Mouse (Mus musculus): ENCODE measurements at regions not wholly inside any gene's neighbourhood (a gene's known extent, or its start where the extent isn't known, plus 50 kb on each side); places are given as distances from the start of the nearest gene placed in this dataset.
A peak's percentile ranks its signal among the peaks of the same experiment; 100 is the strongest.

DNA sequence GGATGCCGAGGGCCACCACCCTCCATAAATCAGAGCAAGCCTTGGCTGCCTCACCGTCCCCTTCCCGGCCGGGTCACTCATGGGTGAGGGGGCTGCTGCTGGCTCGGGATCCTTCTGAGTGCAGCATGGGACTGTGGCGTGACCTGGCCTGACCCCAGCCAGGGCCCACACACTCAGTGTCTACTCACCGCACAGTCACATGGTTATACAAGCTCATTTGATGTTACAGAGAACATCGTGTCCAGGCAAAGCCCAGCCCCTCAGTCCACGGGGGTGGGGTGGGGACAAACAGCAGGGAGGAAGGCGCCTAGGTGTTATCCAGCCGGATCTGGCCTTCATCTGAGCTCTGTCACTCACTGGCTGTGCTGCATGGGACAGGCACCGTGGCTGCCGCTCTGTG is 195.9 kb upstream of the Dio3 start:
- peak; percentile 26 for DNase-seq (ENCODE audit: low spot score)

DNA sequence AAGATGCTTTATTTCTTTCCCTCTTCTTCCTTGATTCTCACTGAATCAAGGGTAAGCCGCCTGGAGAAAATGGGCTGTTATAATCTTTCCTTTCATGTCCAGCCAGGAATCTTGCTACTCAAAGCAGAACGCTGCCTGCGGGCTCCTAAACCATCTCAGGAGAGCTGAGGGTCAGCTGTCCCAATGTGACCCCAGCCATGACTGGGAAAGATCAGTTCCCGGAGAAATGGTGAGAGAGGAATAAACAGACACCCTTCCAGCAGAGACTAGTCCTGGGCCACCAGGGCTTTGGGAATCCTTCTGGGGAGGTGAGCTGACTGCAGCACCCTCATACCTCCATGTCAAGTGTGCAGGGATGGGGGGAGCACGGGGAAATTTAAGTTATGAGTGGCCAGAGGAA is 195.4 kb upstream of the Dio3 start:
- DNase-seq (ENCODE audit: low spot score): no peak

DNA sequence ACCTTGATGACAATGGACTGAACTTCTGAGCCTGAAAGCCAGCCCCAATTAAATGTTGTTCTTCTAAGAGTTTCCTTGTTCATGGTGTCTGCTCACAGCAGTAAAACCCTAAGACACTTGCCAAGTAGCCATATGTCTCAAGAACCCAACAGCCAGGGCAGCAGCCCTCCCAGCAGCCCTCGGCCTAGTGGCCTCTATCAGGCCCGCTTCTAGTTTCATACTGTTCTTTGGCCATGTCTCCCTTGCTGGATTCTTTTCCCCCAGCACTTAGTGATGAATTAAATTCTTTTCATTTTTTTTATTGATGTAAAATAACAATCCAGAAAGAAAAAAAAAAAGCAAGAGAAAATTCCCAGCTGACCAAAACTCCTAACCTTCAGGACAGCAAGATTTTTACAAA is 191.9 kb upstream of the Dio3 start:
- DNase-seq (ENCODE audit: low spot score): no peak

DNA sequence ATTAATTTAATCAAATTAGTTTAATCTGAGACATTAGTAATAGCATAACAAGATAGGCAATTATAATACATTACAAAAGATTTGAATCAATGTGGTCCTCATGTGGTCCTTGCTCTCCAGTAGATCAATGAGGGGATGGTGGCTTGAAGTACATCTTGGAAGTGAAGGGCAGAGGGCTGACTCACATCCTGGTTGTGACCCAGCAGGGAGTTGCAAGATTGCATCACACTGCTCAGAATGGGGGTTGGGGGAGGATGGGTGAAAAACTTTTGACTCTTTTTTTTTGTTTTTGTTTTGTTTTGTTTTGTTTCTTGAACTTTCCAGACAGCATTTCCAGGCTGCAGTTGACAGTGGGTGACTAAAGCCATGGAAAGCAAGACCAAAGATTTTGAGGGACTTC is 191.1 kb upstream of the Dio3 start:
- no peak for DNase-seq (ENCODE audit: low spot score)

DNA sequence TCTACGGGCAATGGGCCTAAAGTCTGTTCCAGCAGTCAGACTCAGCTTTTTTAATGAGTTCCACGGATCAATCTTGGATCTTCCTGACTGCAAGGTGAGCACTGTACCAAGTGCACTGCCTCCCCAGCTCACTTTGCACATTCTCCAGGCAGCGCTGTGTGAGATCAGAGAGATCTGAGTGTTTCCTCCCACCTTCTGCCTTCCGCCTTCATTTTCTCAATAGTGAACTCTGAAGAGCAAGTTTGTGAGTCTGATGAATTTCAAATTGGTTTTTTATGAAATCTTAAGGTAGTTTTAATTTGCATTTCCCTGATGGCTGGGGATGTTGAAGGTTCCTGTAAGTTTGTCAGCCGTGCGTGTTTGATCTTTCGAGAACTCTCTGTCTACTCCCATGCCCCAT is 176.7 kb upstream of the Dio3 start:
- no peak for DNase-seq (ENCODE audit: low spot score)

DNA sequence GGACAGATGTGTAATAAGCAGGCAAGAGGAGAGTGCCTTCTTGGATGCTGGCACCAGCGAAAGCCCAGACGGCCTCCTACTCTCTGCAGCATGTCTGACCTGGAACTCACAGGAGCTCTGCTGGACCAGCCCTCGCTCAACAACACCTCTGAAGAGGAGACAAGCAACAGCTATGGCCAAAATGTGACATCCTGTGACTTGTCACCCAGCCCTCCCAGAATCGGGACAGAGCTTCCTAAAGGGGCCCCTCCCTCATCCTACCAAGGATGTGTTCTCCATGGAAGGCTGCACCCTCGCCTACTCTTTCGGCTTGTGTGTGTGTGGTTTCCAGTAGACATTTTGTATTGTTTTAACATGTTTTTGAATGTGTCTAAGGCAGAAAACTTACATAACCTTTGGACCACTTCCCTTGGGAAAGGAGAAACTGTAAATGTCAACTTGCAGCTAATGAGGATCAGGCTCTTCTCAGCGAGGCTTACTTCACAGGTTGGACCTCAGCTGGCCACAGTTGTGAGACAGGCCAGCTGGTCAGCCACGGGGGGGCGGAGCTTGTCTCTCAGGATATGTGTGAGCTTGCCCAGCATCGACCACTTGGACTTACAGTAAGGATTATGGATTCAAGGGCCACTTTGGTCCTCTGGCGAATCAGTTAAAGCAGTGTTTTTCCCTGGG is 166.7 kb upstream of the Dio3 start:
- DNase-seq (ENCODE audit: low spot score): no peak

DNA sequence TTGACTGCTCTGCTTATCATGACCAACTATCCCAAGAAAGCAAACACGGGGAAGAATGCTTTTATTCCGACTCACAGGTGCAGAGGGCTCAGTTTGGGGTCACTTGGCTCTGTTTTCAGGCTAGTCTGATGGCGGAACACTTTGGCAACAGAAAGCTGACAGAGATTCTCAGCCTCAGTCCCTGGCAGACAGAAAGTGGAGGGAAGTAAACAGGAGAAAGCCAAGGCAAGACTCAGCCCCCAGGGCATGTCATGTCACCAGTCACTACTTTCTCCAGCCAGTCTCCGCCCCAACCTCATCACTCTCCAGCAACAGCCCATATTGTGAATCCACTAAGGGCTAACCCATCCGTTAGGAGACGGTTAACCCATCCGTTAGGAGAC is 166.2 kb upstream of the Dio3 start:
- no peak for DNase-seq (ENCODE audit: low spot score)

DNA sequence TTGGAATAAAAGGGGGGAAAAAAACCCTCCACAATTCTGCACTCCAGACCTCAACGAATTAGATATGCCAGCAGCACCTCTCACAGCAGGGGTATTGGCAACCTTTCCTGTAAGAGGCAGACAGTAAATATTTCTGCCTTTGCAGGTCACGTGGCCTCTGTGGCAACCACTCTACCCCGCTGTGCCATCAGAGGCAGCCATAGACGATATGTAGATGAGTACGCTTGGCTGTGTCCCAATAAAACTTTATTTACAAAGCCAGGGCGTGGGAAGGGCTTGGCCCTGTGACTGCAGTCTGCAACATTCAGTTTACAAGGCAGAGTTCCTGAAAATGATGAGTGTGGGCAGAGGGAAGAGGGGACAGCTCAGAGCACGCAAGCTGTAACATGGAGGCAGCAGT is 158.7 kb upstream of the Dio3 start:
- DNase-seq (ENCODE audit: low spot score): no peak

DNA sequence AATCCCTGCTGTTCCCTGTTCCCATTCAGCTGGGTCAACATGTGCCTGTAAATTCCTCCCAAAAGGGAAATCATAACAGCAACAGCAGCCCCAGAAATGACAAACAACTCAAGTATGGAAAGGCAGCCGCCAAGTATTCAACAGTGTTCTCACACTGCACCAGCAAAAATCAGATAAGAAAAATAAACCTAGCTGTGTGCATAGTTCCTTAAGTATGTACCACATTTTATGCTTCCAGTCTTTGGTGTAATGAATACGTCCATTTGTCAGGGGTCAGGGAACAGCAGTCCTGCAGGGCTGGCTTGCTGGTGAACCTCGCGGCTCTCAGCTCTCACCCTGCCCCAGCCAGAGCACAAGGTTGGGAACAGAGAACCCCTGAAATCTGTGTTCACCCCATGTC is 155.9 kb upstream of the Dio3 start:
- no peak for DNase-seq (ENCODE audit: low spot score)

DNA sequence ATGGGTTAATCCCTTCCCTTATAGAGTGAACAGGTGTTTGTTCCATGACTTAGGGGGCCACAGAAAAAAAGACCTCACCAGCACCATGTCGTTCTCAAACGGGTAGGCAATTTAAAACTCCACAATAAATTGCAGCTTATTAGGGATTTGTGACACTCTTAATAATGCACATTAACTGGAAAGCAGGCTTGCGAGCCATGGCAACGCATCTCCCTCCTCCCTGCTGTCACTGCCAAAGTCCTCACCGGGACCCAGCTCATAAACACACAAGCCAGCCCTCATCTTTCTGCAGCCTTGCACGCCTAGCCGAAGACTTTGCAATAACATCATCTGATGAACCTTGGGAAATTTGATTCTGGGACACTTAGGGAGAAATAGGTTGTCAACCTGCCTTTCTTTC is 152.3 kb upstream of the Dio3 start:
- no peak for DNase-seq (ENCODE audit: low spot score)

DNA sequence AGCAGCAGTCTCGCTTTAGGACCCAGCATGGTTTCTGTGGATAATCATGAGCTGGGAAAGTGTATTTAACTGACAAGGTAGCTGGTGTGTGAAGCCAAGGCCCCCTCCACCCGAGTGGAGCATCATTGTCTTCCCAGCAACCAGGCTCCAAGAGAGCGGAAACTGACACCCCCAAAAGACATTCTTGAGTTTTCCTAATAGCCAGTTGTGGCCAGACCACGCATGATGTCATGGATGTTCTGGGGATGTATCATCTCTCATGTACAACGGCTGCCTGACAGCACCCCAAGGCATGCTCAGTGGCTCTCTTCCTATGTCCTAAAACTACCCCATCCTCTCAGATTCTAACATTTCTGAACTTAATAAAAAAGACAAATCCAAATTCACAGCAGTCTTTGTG is 133.5 kb upstream of the Dio3 start:
- DNase-seq (ENCODE audit: low spot score): no peak

DNA sequence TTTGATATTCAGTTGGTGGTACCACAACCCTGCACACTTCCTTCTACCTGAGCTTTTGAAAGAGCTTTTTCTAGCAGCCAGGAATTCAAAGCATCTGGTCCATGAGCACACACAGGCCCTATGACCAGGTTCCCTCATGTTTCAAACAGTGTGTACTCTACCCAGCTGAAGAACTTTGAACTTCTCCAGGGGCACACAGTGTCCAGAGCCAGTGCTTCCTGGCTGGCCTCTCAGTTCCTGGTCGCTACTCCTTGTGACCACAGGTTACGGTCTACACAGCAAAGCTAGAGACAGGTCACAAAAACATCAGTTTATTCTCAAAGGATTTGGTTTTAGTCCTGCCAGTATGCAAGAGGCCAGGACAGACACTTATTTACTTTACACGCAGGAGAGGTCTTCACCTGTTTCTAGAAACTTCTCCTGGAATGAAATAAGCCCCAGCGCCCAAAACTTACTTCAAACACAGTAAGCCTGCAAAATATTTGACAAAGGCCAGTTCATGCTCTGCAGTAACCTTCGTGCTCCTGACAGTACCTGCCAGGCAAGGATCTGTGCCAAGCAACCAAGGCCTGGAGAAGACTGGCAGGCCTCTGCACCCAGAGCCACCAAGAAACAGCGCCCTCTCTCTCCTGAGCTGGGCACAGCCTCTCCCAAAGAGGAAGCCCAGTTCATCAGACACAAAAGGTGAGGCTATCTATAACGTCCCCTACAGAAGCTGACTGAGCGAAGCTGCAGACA is 124.5 kb upstream of the Dio3 start:
- peak; percentile 22 for DNase-seq (ENCODE audit: low spot score)

DNA sequence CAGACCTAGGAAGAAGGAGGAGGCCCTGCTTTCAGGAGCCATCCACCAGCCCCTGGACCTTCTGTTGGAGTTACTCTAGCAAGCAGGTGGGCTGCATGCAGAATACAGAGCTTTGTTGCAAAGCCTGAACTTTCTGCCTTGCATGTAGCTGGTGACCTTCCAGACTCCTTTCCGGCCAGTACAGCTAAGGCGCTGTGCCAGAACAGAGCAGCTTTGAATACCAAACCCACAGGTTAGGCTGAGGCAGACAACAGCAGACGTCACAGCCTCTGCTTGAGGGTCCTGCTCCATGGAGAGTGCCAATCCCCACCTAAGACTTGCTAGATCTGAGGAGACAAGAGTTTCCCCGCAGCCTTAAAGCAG is 123.9 kb upstream of the Dio3 start:
- DNase-seq (ENCODE audit: low spot score): no peak

DNA sequence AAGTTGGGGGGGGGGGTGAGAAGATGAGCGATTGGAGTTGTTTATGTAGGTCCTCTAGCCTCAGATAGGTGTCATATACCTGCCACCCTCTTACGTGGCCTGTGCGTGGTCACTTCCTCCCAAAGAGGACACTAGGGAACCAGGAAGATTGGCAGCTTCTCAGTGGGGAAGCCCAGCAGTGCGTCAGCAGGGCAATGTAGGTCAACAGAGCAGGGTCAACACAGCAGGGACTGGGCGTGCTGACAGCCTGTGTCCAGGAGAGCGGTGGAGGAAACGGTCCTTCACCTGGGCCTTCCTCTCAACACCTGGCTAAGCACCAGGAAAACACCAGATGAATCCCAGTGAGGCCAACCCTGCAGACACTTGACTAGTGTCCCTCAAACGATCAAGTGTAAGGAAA is 122.4 kb upstream of the Dio3 start:
- DNase-seq (ENCODE audit: low spot score): no peak

DNA sequence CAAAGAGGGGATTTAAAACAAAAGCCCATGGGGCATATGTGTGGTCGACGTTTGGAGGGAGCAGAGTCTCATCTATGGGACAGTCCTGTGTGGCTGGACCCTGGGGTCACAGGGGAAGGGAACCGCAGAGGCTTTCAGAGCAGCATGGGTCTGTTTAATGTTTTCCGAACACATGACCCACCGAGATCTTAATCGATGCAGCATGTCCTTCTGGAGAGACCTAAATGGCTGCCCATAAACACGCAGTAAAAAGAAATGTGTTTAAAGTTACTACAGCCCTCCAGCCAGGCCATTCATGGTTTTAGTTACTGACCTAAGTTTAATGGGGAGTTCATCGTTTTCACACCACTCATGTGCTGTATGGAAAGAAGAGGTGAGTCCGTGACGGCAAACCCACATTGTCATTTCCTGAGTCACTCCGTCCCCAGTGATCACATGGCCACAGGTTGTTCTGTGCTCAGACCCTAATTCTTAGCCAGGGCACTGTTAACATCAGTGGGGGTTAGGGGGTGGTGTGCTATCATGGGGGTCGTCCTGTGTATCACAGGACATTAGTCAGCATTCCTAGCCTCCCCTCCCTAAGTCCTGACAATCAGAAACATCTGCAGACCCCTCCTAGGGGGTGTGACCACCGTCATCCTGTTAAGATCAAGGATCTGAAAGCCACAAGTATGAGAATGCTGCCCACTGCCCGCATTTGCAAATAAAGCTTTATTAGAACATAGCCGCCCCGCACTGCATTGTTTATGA is 120.7 kb upstream of the Dio3 start:
- no peak for DNase-seq (ENCODE audit: low spot score)

DNA sequence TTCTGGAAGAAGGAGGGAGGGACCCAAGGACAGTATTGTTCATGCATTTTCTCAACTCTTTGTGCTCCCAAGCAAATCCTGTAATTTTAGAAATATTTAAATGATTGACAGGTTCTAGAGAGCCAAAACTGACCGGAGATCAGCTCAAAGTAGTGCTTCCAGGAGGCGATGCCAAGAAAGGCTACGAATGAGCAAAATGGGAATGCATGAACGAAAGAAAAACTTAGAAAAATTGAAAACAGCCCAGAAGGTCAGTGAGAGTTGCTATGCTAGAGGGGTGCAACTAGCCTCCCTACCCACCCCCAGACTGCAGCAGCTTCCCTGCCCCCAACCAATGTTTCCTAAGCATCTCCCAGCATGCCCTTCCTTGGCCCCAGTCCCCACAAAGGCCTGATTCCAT is 117.6 kb upstream of the Dio3 start:
- DNase-seq (ENCODE audit: low spot score): no peak

DNA sequence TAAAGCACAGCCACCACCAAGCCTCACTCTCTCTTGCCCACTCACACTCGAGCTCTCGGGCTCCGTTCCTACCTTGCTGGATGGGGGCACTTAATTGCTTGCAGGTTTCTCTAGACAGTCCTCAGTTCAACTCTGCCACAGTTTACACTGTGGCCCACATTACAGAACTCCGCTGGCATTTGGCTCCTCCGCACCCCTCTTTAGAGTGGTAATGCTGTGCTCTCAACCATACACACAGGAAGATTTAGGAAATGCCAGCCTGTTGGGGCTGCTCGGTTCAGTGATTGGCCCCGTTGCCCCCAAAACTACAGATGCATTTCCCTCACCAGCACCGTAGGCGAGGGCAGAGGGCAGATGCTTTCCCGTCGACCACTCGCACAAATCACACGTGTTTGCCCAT is 113.4 kb upstream of the Dio3 start:
- DNase-seq (ENCODE audit: low spot score): no peak

DNA sequence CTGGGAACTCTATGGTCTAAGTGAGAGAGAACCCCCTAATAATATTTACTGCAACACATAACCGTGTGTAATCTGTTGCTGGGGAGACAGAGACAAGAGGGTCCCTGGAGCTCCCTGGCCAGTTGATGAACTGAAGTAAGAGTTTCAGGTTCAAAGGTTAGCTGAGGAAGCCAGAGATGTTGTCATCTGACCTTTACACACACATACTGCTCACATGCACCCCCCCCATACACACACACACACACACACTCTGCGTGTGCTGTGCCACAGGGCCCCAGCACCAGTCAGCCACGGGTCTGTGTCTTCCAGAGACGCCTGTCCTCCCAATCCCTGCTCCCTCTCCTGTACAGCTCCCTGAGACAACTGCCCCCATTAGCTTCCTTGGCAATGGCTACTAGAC is 110.5 kb upstream of the Dio3 start:
- no peak for DNase-seq (ENCODE audit: low spot score)

DNA sequence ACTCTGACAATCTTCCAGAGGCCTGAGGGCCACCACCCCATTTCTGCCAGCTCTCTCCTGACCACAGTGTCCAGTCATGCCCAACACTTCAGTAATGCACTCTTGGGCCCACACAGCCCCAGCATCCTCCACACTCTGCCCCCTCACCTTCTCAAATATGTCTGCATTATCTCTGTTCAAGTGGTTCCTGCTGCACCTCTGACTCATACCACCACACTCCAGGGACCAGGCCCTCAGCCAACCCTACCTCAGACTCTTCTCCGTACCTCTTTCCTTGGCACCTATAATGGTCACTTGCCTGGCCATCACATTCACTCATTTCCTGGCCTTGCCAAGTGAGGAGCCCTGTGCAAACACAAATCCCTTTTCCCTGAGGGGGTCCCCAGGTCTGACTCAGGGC is 109.6 kb upstream of the Dio3 start:
- DNase-seq (ENCODE audit: low spot score): no peak

DNA sequence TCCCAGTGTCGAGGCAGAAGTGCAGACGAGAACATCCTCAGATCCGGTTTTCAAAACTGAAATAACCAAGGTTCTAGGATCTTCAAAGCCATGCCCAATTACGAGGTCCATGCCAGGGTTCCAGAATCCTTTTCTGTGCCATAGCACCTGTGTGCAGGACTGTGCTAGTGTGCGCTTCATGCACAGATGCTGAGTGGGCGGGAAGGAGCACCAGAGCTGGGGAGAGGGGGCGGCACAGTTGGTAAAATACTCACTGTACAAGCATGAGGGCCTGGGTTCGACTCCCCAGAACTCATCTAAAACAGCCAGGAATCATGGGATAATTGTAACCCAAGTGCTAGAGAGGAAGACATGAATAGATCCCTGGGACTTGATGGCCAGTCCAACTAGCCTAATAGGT is 108.4 kb upstream of the Dio3 start:
- DNase-seq (ENCODE audit: low spot score): no peak

DNA sequence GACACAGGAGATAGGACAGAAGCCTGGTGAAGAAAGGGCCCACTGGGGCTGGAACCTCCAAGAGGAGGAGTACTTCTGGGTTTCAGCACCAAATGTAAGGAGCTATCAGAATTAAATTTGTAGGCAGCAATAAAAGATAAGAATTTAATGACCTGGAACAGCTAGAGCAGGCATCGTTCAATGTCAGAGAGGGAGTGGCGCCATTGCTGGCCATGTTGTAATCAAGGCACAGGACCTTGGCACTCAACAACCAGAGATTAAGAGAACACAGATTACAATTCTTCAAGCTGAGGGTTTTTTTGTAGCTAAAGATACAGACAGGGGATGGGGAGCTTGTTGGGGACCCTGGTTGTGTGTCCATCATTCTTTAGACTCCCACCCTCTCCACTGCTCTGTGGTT is 101.0 kb upstream of the Dio3 start:
- no peak for DNase-seq (ENCODE audit: low spot score)

DNA sequence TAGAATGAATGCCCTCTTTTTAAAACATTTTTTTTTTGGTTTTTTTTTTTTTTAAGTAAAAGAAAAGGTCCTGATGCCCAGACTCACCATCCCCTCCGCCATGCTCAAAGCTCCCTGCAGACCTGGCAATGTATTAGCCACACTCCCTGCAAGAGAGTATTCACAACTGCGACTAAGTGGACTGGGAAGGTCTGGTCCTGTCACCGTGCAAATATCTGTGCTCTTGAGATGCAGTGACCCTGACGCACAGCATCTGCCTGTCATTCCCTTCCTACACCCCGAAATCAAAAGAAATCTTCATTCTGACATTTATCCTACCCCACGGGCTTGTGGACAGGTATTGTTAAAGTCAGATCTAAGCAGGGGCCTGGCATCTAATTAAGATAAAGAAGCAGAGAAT is 95.4 kb upstream of the Dio3 start:
- no peak for DNase-seq (ENCODE audit: low spot score)

DNA sequence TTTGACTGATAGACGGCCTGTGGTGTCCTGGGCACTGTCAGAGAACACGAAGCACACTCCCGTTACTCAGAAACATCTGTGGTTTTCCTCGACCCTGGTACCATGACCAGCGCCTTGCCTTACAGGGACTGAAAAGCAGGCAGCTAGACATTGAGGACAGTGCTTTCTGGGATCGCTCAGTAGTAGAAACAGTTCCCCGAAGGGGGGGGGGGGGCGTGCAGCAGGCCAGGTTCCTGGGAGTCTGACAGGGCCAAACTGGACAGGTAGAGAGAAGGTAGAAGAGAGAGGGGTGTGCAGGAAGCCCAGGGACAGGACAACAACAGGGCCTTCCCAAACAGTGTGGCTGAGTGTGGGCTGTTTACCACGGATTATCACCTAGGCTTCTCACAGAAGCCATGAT is 93.5 kb upstream of the Dio3 start:
- DNase-seq (ENCODE audit: low spot score): no peak

DNA sequence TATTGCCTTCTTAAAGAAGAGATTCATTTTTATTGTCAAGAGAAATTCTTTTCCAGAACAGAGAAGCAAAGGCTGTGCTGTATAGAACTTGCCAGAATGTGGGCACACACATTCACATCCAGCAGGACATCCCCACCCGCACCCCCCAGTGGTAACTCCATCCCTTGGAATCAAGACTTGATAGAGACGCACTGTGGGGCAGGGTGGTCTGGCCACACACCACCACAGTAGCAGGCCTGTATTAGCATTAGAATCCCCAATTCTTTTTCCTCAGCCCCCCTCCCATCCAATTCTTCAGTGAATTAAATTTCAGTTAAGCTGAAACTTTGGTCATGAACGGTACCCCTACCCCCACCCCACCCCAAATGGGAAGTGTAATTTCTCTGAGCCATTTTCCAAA is 92.5 kb upstream of the Dio3 start:
- no peak for DNase-seq (ENCODE audit: low spot score)

All from urinary bladder, postnatal 25 days (tissue).